Mouse (Mus musculus) cortical plate, adult 2 months (tissue): Measurements from ENCODE around the gene Grip1.

Experiments used
- CTCF ChIP-seq: fragments of 200-500 bp; IDR thresholded peaks from 2 replicates; pipeline ENCODE4 v1.5.1; 2011; ENCODE audit warnings: mild to moderate bottlenecking, control low read depth, low read length; ENCODE audit not compliant: insufficient read depth; ENCODE audit errors: extremely low read depth
- POLR2A ChIP-seq: fragments of 200-500 bp; IDR thresholded peaks from 2 replicates; pipeline ENCODE4 v1.6.1; 2011; ENCODE audit warnings: mild to moderate bottlenecking, low read length, control low read depth; ENCODE audit not compliant: insufficient read depth; ENCODE audit errors: extremely low read depth

- TF ChIP-seq POLR2A = no peak
- TF ChIP-seq CTCF = no peak
Measured at GRCm38 (mm10) chr10:119544743-119545142, 91.1 kb downstream of the Grip1 start.
